Mouse (Mus musculus) thymus, postnatal 25 days (tissue): ENCODE data around the gene Cyp4x1.

Experiments used
- DNase-seq: peaks from one replicate; pipeline ENCODE4 v3.0.0; 2022

Gene Cyp4x1

DNA sequence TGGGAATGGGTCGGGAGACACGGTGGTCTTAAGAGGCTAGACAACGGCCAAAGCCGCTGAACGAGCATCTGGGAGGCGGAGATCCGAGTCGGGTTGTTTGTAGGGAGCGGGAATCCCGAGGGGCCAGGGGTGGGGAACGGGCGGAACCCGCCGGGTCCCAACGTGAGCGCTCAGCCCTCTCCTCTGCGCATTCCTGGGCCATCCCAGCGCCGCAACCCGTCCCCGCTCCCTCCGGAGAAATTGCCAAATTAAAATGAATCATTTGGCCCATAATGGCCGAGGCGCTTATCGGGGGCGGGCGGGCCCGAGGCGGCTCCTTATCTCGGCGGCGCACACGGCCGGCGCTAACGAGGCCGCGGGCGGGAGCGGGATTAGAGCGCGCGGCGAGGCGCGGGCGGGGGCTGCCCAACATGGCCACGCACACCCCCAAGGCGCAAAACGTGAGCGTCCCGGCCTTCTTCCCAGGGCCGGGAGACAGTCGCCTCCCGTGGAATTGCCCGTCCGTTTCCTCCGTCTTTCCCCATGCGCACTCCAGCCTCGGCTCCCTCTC is 77.6 kb downstream of the Cyp4x1 start, which contains the start of gene Tal1:
Gene Tal1 (plus strand): TSS at position 56 of the 550 bp plus-strand sequence.
- no peak for DNase-seq
